Mouse (Mus musculus): Measurements from ENCODE around the gene Pla1a.
A peak's percentile ranks its signal among the peaks of the same experiment; 100 is the strongest.

Pla1a gene

GRCm38 (mm10) chr16:38389284-38389893, 43.6 kb downstream of the Pla1a start:
- DNase-seq (ENCODE audit: low spot score in 2 of 2) = no peak

- no peak for DNase-seq (ENCODE audit: low spot score in 2 of 2)
Observed at GRCm38 (mm10) chr16:38388757-38389156, 44.2 kb downstream of the Pla1a start.

- no peak for DNase-seq (ENCODE audit: low spot score in 2 of 2)
Observed at GRCm38 (mm10) chr16:38387389-38387788, 45.6 kb downstream of the Pla1a start.

GRCm38 (mm10) chr16:38385700-38386099, 47.2 kb downstream of the Pla1a start:
- no peak for DNase-seq (ENCODE audit: low spot score in 2 of 2)

- no peak for DNase-seq (ENCODE audit: low spot score in 2 of 2)
Observed at GRCm38 (mm10) chr16:38385184-38385634, 47.7 kb downstream of the Pla1a start.

- DNase-seq (ENCODE audit: low spot score in 2 of 2) = no peak
Observed at GRCm38 (mm10) chr16:38383683-38384082, 49.3 kb downstream of the Pla1a start.

- no peak for DNase-seq (ENCODE audit: low spot score in 2 of 2)
Observed at GRCm38 (mm10) chr16:38379926-38380325, 53.0 kb downstream of the Pla1a start.

- DNase-seq (ENCODE audit: low spot score in 2 of 2) = no peak
Observed at GRCm38 (mm10) chr16:38379493-38379892, 53.5 kb downstream of the Pla1a start.

GRCm38 (mm10) chr16:38379088-38379487, 53.9 kb downstream of the Pla1a start:
- no peak for DNase-seq (ENCODE audit: low spot score in 2 of 2)

GRCm38 (mm10) chr16:38378591-38378990, 54.4 kb downstream of the Pla1a start:
- DNase-seq (ENCODE audit: low spot score in 2 of 2) = no peak

GRCm38 (mm10) chr16:38377546-38377945, 55.4 kb downstream of the Pla1a start:
- DNase-seq (ENCODE audit: low spot score in 2 of 2) = no peak

- DNase-seq (ENCODE audit: low spot score in 2 of 2) = peak in 1 of 2 experiments; percentile 4
Observed at GRCm38 (mm10) chr16:38376841-38377249, 56.1 kb downstream of the Pla1a start.

GRCm38 (mm10) chr16:38376163-38376840, 56.6 kb downstream of the Pla1a start:
- peak in 1 of 2 experiments; percentile 43 for DNase-seq (ENCODE audit: low spot score in 2 of 2)

- no peak for DNase-seq (ENCODE audit: low spot score in 2 of 2)
Observed at GRCm38 (mm10) chr16:38375182-38375581, 57.8 kb downstream of the Pla1a start.

- DNase-seq (ENCODE audit: low spot score in 2 of 2) = no peak
Observed at GRCm38 (mm10) chr16:38374379-38375140, 58.4 kb downstream of the Pla1a start.

GRCm38 (mm10) chr16:38373941-38374340, 59.0 kb downstream of the Pla1a start:
- DNase-seq (ENCODE audit: low spot score in 2 of 2) = no peak

GRCm38 (mm10) chr16:38373439-38373838, 59.5 kb downstream of the Pla1a start:
- DNase-seq (ENCODE audit: low spot score in 2 of 2) = no peak

- no peak for DNase-seq (ENCODE audit: low spot score in 2 of 2)
Observed at GRCm38 (mm10) chr16:38372876-38373275, 60.1 kb downstream of the Pla1a start.

- no peak for DNase-seq (ENCODE audit: low spot score in 2 of 2)
Observed at GRCm38 (mm10) chr16:38371705-38372296, 61.1 kb downstream of the Pla1a start.

GRCm38 (mm10) chr16:38370633-38371374, 62.1 kb downstream of the Pla1a start:
- DNase-seq (ENCODE audit: low spot score in 2 of 2) = no peak

- no peak for DNase-seq (ENCODE audit: low spot score in 2 of 2)
Observed at GRCm38 (mm10) chr16:38369992-38370484, 62.9 kb downstream of the Pla1a start.
